Mouse (Mus musculus) cerebellum, adult 2 months (tissue): ENCODE results near the gene Asb10.

Source experiments
- CTCF ChIP-seq: fragments of 200-500 bp; IDR thresholded peaks from 2 replicates; pipeline ENCODE4 v1.5.1; 2011; ENCODE audit warnings: low read depth, mild to moderate bottlenecking, control low read depth, low read length, moderate library complexity, borderline replicate concordance; ENCODE audit not compliant: insufficient read depth
- POLR2A ChIP-seq: fragments of 200-500 bp; IDR thresholded peaks from 2 replicates; pipeline ENCODE4 v1.6.1; 2011; ENCODE audit warnings: low read length, control low read depth, borderline replicate concordance; ENCODE audit not compliant: insufficient read depth

- no peak for TF ChIP-seq CTCF
- no peak for TF ChIP-seq POLR2A
Observed at GRCm38 (mm10) chr5:24541144-24541569, 379 bp upstream of the Asb10 start.
